Comparison of ENCODE assay signal across 9 mouse cellular contexts in genomic region chr5:66469685-66470084, GRCm38 (mm10).
A peak's percentile ranks its signal among the peaks of the same experiment; 100 is the strongest.
DNase-seq lines count a peak whose midpoint lies in the region; ATAC-seq lines count a peak whose summit lies in the region.
"Had no signal": no experiment of that assay in that cellular context is flagged by ENCODE, and none has a peak within 500 bp of the region (broad histone marks: within the 10 kb centered on the region; RNA-seq: fewer than 3 reads in every experiment).

No protein-coding gene starts in this region.

- no peaks in the 10 kb centered on the region for H3K9me3 ChIP-seq in lung, embryonic 15.5 days
- H3K9me3 ChIP-seq in midbrain, embryonic 15.5 days = no peaks in the 10 kb centered on the region

- H3K4me3 ChIP-seq in lung, embryonic 15.5 days = no peak overlapping the region
- H3K4me3 ChIP-seq in midbrain, embryonic 15.5 days = no peak overlapping the region

- 73% methylated on average over 11 of the region's 11 CpGs for WGBS in lung, embryonic 15.5 days
- WGBS in midbrain, embryonic 15.5 days = 87% methylated on average over 11 of the region's 11 CpGs

- no peak overlapping the region for H3K9ac ChIP-seq in lung, embryonic 15.5 days
- no peak overlapping the region for H3K9ac ChIP-seq in midbrain, embryonic 15.5 days
- H3K9ac ChIP-seq: forebrain, postnatal 0 days had no signal

- no peak for DNase-seq in lung, postnatal 25 days (ENCODE audit: low spot score)
- peak; percentile 24 for DNase-seq in gastrocnemius, postnatal 10 days
- DNase-seq in heart, postnatal 4 days = peak; percentile 68
- peak; percentile 36 for DNase-seq in skeletal muscle tissue, adult 2 months (ENCODE audit: low read depth, low spot score)
- DNase-seq in cerebellum, postnatal 4 days (ENCODE audit: low spot score in 2 of 2) = no peak
- DNase-seq: forebrain, postnatal 0 days; thymus, postnatal 4 days had no signal

- H3K4me1 ChIP-seq in lung, embryonic 15.5 days = no peaks in the 10 kb centered on the region
- peaks cover 12% of the 10 kb centered on the region for H3K4me1 ChIP-seq in midbrain, embryonic 15.5 days

- H3K27me3 ChIP-seq in lung, embryonic 15.5 days = no peaks in the 10 kb centered on the region
- H3K27me3 ChIP-seq in midbrain, embryonic 15.5 days (replicated peaks) = no peaks in the 10 kb centered on the region

- 0 out of 2 replicates have a peak overlapping the region, but pooled peaks have one; percentile 29 for H3K27ac ChIP-seq in lung, embryonic 15.5 days
- H3K27ac ChIP-seq in midbrain, embryonic 15.5 days = no peak overlapping the region

- no peak overlapping the region for H3K4me2 ChIP-seq in lung, embryonic 15.5 days
- H3K4me2 ChIP-seq in midbrain, embryonic 15.5 days = no peak overlapping the region

- no peak for ATAC-seq in lung, embryonic 15.5 days (ENCODE audit: borderline replicate concordance, extremely low read depth, low FRiP score, low TSS enrichment)
- ATAC-seq in midbrain, embryonic 15.5 days (replicated peaks) = no peak
- ATAC-seq: forebrain, postnatal 0 days had no signal

- no peaks in the 10 kb centered on the region for H3K36me3 ChIP-seq in lung, embryonic 15.5 days
- H3K36me3 ChIP-seq in midbrain, embryonic 15.5 days (replicated peaks) = no peaks in the 10 kb centered on the region

Comparison
In these comparisons a context has a peak if more than half of its experiments do, and no peak if none do; other contexts are left out.
1. DNase-seq: peak in gastrocnemius, postnatal 10 days (single experiment), heart, postnatal 4 days (single experiment) and skeletal muscle tissue, adult 2 months (single experiment); none in lung, postnatal 25 days (single experiment) and cerebellum, postnatal 4 days (0 of 2).